9 mouse cellular contexts compared by ENCODE assay signal in genomic region chr16:91789728-91790127, GRCm38 (mm10).
DNase-seq lines count a peak whose midpoint lies in the region; ATAC-seq lines count a peak whose summit lies in the region.
"Had no signal": no experiment of that assay in that cellular context is flagged by ENCODE, and none has a peak within 500 bp of the region (broad histone marks: within the 10 kb centered on the region; RNA-seq: fewer than 3 reads in every experiment).

No protein-coding gene starts in this region.

- peaks cover 17% of the 10 kb centered on the region for H3K4me1 ChIP-seq in hindbrain, embryonic 15.5 days (replicated peaks)

- H3K9ac ChIP-seq in hindbrain, embryonic 15.5 days = no peak overlapping the region
- H3K9ac ChIP-seq: midbrain, embryonic 15.5 days had no signal

- no peak overlapping the region for H3K4me2 ChIP-seq in hindbrain, embryonic 15.5 days
- H3K4me2 ChIP-seq: midbrain, embryonic 15.5 days had no signal

- H3K4me3 ChIP-seq in hindbrain, embryonic 15.5 days = no peak overlapping the region
- H3K4me3 ChIP-seq: midbrain, embryonic 15.5 days had no signal

- DNase-seq in lung, postnatal 25 days (ENCODE audit: low spot score) = peak; percentile 4
- DNase-seq in lung, postnatal 14 days = no peak
- DNase-seq in MEL-GATA-1-ER (ENCODE audit: extremely low read depth, low read depth) = peak; percentile 99
- DNase-seq in natural killer cell, adult 2 months (ENCODE audit: low spot score in 2 of 2) = peak; percentile 80 to 89
- DNase-seq in right cerebral cortex, postnatal 14 days = no peak
- DNase-seq: gastrocnemius, postnatal 10 days had no signal

- 0 out of 2 replicates have a peak, but pooled peaks have one; percentile 28 for ATAC-seq in hindbrain, embryonic 15.5 days (ENCODE audit: low FRiP score, low read depth)
- ATAC-seq in cerebellum, adult (ENCODE audit: insufficient number of reproducible peaks, low FRiP score, low TSS enrichment) = no peak
- ATAC-seq: midbrain, embryonic 15.5 days had no signal

- H3K36me3 ChIP-seq in hindbrain, embryonic 15.5 days = peaks cover 15% of the 10 kb centered on the region

- H3K27ac ChIP-seq in hindbrain, embryonic 15.5 days (replicated peaks) = no peak overlapping the region
- H3K27ac ChIP-seq: midbrain, embryonic 15.5 days had no signal

- no peaks in the 10 kb centered on the region for H3K9me3 ChIP-seq in hindbrain, embryonic 15.5 days
- H3K9me3 ChIP-seq: midbrain, embryonic 15.5 days had no signal

- no peaks in the 10 kb centered on the region for H3K27me3 ChIP-seq in hindbrain, embryonic 15.5 days
- H3K27me3 ChIP-seq: midbrain, embryonic 15.5 days had no signal

- WGBS in hindbrain, embryonic 15.5 days = 78% methylated on average over 6 of the region's 6 CpGs

Comparison
In these comparisons a context has a peak if more than half of its experiments do, and no peak if none do; other contexts are left out.
1. DNase-seq: peak in lung, postnatal 25 days (single experiment), MEL-GATA-1-ER (single experiment) and natural killer cell, adult 2 months (2 of 2); none in lung, postnatal 14 days (single experiment) and right cerebral cortex, postnatal 14 days (single experiment).